Mouse (Mus musculus) CH12.LX (cell line): ENCODE results near the gene Grin2c. TPM values are rescaled to one million over a fixed set of nuclear protein-coding genes. Genes with fewer than 3 reads are reported as not detected.

Source experiments
- DNase-seq: peaks from one replicate; pipeline ENCODE4 v3.0.0-alpha.2; 2013; ENCODE audit errors: extremely low read depth
- H3K27ac ChIP-seq: 2 replicates; pipeline ENCODE4 v1.5.1; 2012; ENCODE audit warnings: low read depth, mild to moderate bottlenecking, control low read depth, moderate library complexity; ENCODE audit not compliant: insufficient read depth
- H3K27me3 ChIP-seq: replicated peaks from 2 replicates; pipeline ENCODE3; 2012; ENCODE audit warnings: inconsistent platforms
- H3K36me3 ChIP-seq, 2 experiments: replicated peaks in 1 of 2; 2 replicates each; pipeline versions ENCODE3 to v1.6.1; 2012; ENCODE audit warnings: inconsistent platforms in 1 of 2, low read length in 1 of 2, mild to moderate bottlenecking in 1 of 2, mixed read lengths in 1 of 2, moderate library complexity in 1 of 2; ENCODE audit not compliant: control insufficient read depth in 1 of 2, insufficient read depth in 1 of 2
- H3K4me1 ChIP-seq, 2 experiments: 2 replicates each; pipeline ENCODE4 v1.6.1; 2012; ENCODE audit warnings: inconsistent platforms in 1 of 2, moderate library complexity in 1 of 2; ENCODE audit not compliant: insufficient read depth in 2 of 2, control insufficient read depth in 1 of 2
- H3K4me2 ChIP-seq: 2 replicates; pipeline ENCODE4 v1.6.1; 2012; ENCODE audit warnings: low read depth, mild to moderate bottlenecking, control low read depth; ENCODE audit not compliant: poor library complexity, insufficient read depth, severe bottlenecking
- H3K4me3 ChIP-seq, 3 experiments: fragments of 150-350 bp in 1 of 3; sonication (generic) in 1 of 3; replicated peaks in 1 of 3; 2 replicates each; pipeline versions ENCODE3 to v1.5.1; 2011 to 2012; ENCODE audit warnings: low read depth in 2 of 3, low read length in 2 of 3, mild to moderate bottlenecking in 2 of 3, moderate library complexity in 2 of 3, control low read depth in 1 of 3, improper control_type of control experiment in 1 of 3, inconsistent platforms in 1 of 3, mixed read lengths in 1 of 3; ENCODE audit not compliant: poor library complexity in 1 of 3
- H3K79me2 ChIP-seq: replicated peaks from 2 replicates; pipeline ENCODE4 v1.6.1; 2012; ENCODE audit warnings: mild to moderate bottlenecking, moderate library complexity; ENCODE audit not compliant: control insufficient read depth, poor library complexity, insufficient read depth, severe bottlenecking; ENCODE audit errors: extremely low read depth
- H3K9ac ChIP-seq: 2 replicates; pipeline ENCODE4 v1.6.1; 2012; ENCODE audit warnings: low read depth, mild to moderate bottlenecking, control low read depth, moderate library complexity; ENCODE audit not compliant: insufficient read depth
- H3K9me3 ChIP-seq: replicated peaks from 2 replicates; pipeline ENCODE3; 2012; ENCODE audit warnings: low read length, inconsistent platforms, mixed read lengths
- BHLHE40 ChIP-seq: IDR thresholded peaks from 2 replicates; pipeline ENCODE4 v1.6.1; 2011; ENCODE audit warnings: mild to moderate bottlenecking, low read depth, low read length, improper control_type of control experiment
- CHD1 ChIP-seq: IDR thresholded peaks from 2 replicates; pipeline ENCODE4 v1.6.1; 2012; ENCODE audit warnings: low read depth, low read length, improper control_type of control experiment, inconsistent platforms
- CHD2 ChIP-seq: IDR thresholded peaks from 2 replicates; pipeline ENCODE4 v1.6.1; 2011; ENCODE audit warnings: low read length, improper control_type of control experiment
- E2F4 ChIP-seq: IDR thresholded peaks from 2 replicates; pipeline ENCODE4 v1.6.1; 2011; ENCODE audit warnings: low read depth, low read length, improper control_type of control experiment; ENCODE audit not compliant: insufficient replicate concordance
- EP300 ChIP-seq: IDR thresholded peaks from 2 replicates; pipeline ENCODE4 v1.6.1; 2011; ENCODE audit warnings: low read length, improper control_type of control experiment
- IRF4 ChIP-seq: IDR thresholded peaks from 2 replicates; pipeline ENCODE4 v1.6.1; 2014; ENCODE audit warnings: low read depth, mild to moderate bottlenecking, inconsistent platforms, low read length, improper control_type of control experiment
- JUND ChIP-seq: conservative IDR thresholded peaks from 2 replicates; pipeline ENCODE4 v1.6.1; 2011; ENCODE audit warnings: low read depth, low read length, improper control_type of control experiment
- MAX ChIP-seq: IDR thresholded peaks from 2 replicates; pipeline ENCODE4 v1.6.1; 2011; ENCODE audit warnings: low read length, improper control_type of control experiment
- MAZ ChIP-seq: IDR thresholded peaks from 2 replicates; pipeline ENCODE4 v1.6.1; 2012; ENCODE audit warnings: low read depth, mild to moderate bottlenecking, inconsistent platforms, low read length, improper control_type of control experiment, moderate library complexity
- MEF2A ChIP-seq: IDR thresholded peaks from 2 replicates; pipeline ENCODE4 v1.6.1; 2014; ENCODE audit warnings: low read depth, mild to moderate bottlenecking, inconsistent platforms, low read length, improper control_type of control experiment, borderline replicate concordance
- MYC ChIP-seq: IDR thresholded peaks from 2 replicates; pipeline ENCODE4 v1.6.1; 2011; ENCODE audit warnings: low read depth, mild to moderate bottlenecking, improper control_type of control experiment, low read length
- NELFE ChIP-seq: IDR thresholded peaks from 2 replicates; pipeline ENCODE4 v1.6.1; 2011; ENCODE audit warnings: low read depth, low read length, improper control_type of control experiment
- NRF1 ChIP-seq: IDR thresholded peaks from 2 replicates; pipeline ENCODE4 v1.6.1; 2014; ENCODE audit warnings: low read depth, mild to moderate bottlenecking, inconsistent platforms, low read length, improper control_type of control experiment, moderate library complexity
- PAX5 ChIP-seq: IDR thresholded peaks from 2 replicates; pipeline ENCODE4 v1.6.1; 2012; ENCODE audit warnings: low read length, inconsistent platforms, mixed read lengths
- POLR2A ChIP-seq: IDR thresholded peaks from 2 replicates; pipeline ENCODE4 v1.6.1; 2011; ENCODE audit warnings: low read depth, mild to moderate bottlenecking, improper control_type of control experiment, low read length
- POLR2AphosphoS2 ChIP-seq: IDR thresholded peaks from 2 replicates; pipeline ENCODE4 v1.6.1; 2011; ENCODE audit warnings: low read depth, low read length, improper control_type of control experiment
- RAD21 ChIP-seq: IDR thresholded peaks from 2 replicates; pipeline ENCODE4 v1.6.1; 2011; ENCODE audit warnings: low read depth, mild to moderate bottlenecking, low read length, improper control_type of control experiment, moderate library complexity
- RCOR1 ChIP-seq: conservative IDR thresholded peaks from 2 replicates; pipeline ENCODE4 v1.6.1; 2012; ENCODE audit warnings: low read depth, mild to moderate bottlenecking, inconsistent platforms, low read length, improper control_type of control experiment
- SIN3A ChIP-seq: IDR thresholded peaks from 2 replicates; pipeline ENCODE4 v1.6.1; 2012; ENCODE audit warnings: low read length, improper control_type of control experiment, inconsistent platforms
- ZC3H11A ChIP-seq: IDR thresholded peaks from 2 replicates; pipeline ENCODE4 v1.6.1; 2012; ENCODE audit warnings: low read depth, mild to moderate bottlenecking, inconsistent platforms, low read length, improper control_type of control experiment
- dilution Hi-C: fragments of 300-500 bp; cut with MboI; formaldehyde crosslinking; loops from 2 replicates; pipeline ENCODE4 v1.14.3; 2020; ENCODE audit warnings: low sequenced_read_pairs; ENCODE audit not compliant: extremely low pct_unique_long_range_greater_than_20kb, extremely low pct_ligation_motif_present
- in situ Hi-C: fragments of 300-500 bp; cut with MboI; formaldehyde crosslinking; loops from 3 replicates; pipeline ENCODE4 v1.14.3; 2019; ENCODE audit warnings: low sequenced_read_pairs, low pct_ligation_motif_present, low pct_unique_long_range_greater_than_20kb, mixed read lengths
- polyA plus RNA-seq: library from polyadenylated mRNA; unstranded; fragments of >175 nt; gene quantifications from 2 replicates; pipeline ENCODE4 v1.2.1, GENCODE M21; 2012; ENCODE audit warnings: low read depth; ENCODE audit not compliant: insufficient read length
- total RNA-seq, 2 experiments: library from RNA; depleted of rRNA; stranded (reverse); fragments of 300-350 nt in 1 of 2; fragments of >200 nt in 1 of 2; gene quantifications; 2 replicates each; pipeline ENCODE4 v1.2.3; 2012 to 2014

Gene Grin2c
- total and polyA plus RNA-seq, 3 experiments, result 0.04 TPM; not detected in 2

DNA sequence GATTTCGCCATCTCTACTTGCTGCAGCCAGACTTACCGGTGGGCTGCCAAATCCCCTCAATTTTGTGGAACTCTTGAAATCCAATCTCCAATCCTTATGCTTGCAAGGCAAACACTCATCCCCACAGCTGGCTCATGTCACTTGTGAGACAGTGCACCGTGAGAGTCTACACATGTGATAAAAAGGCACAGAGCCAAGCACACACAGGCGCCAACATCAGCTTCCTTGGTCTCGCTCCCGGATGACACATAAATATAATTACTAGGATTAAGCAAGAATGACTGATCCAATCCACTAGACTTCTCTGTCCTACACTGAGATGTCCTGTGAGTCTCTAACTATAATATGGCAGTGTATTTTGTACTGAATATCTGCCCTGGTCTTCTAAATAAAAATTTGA is 23.9 kb upstream of the Grin2c start:
- TF ChIP-seq NRF1, result no peak
- no peak for TF ChIP-seq RCOR1
- no peak for TF ChIP-seq CHD1
- TF ChIP-seq POLR2A, result no peak
- Histone ChIP-seq H3K27me3 (peaks cover 42% of the 10 kb centered on the region), H3K4me2 (no peak overlapping the region), H3K36me3 (no peaks in the 10 kb centered on the region), H3K9me3 (peaks cover 6% of the 10 kb centered on the region), H3K79me2 (no peaks in the 10 kb centered on the region), H3K4me1 (no peaks in the 10 kb centered on the region), H3K9ac (no peak overlapping the region), H3K27ac (no peak overlapping the region), H3K4me3 (no peak overlapping the region)
- dilution Hi-C loops (no loop called here), in situ Hi-C loops (no loop called here)
- no peak for DNase-seq

DNA sequence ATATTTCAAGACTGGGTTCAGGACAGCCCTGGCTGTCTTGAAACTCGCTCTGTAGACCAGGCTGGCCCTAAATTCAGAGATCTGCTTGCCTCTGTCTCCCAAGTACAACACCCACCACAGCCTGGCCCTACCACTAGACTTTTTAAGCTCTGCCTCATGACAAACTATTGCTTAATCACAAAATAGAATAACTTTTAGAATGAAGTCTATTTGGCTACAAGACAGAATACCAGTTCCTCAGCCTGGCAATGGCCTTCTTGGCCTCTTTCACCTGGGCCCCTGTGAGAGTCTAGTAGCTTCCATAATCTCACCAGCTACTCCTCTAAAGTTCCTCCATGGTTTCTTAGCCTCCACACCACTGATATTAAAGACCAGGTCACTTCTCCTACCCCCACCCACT is 23.3 kb upstream of the Grin2c start:
- TF ChIP-seq MEF2A (no peak), E2F4 (no peak), IRF4 (no peak), MAX (no peak), NELFE (no peak), RCOR1 (no peak)
- no peaks in the 10 kb centered on the region for H3K36me3 ChIP-seq
- H3K4me1 ChIP-seq, result no peaks in the 10 kb centered on the region
- no peaks in the 10 kb centered on the region for H3K79me2 ChIP-seq
- peaks cover 6% of the 10 kb centered on the region for H3K9me3 ChIP-seq
- in situ Hi-C loops, result no loop called here
- H3K9ac ChIP-seq, result no peak overlapping the region
- H3K4me3 ChIP-seq, result no peak overlapping the region
- dilution Hi-C loops, result no loop called here
- peaks cover 36% of the 10 kb centered on the region for H3K27me3 ChIP-seq
- no peak overlapping the region for H3K4me2 ChIP-seq
- H3K27ac ChIP-seq, result no peak overlapping the region
- no peak for DNase-seq

DNA sequence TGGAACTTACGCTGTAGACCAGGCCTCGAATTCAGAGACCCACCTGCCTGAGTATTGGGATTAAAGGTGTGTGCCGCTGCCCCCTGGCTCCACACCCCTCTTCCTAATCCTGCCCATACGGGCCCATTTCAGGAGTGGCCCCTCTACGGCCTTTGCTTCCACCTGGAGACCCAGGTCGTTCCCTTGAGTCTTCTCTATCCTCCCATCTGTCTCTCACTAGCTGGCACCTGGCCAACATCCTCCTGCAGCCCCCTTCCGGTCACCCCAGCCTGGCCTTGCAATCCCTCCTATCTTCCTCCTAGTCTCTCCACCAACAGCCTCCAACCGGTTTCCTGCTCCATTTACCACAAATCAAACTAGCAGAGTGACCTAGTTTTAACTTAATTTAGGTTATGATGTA is 22.8 kb upstream of the Grin2c start:
- H3K4me1 ChIP-seq, result no peaks in the 10 kb centered on the region
- no peaks in the 10 kb centered on the region for H3K36me3 ChIP-seq
- dilution Hi-C loops (no loop called here), in situ Hi-C loops (no loop called here)
- H3K9me3 ChIP-seq, result peaks cover 6% of the 10 kb centered on the region
- H3K4me2 ChIP-seq, result no peak overlapping the region
- no peak for DNase-seq
- H3K4me3 ChIP-seq, result no peak overlapping the region
- peaks cover 34% of the 10 kb centered on the region for H3K27me3 ChIP-seq
- H3K79me2 ChIP-seq, result no peaks in the 10 kb centered on the region
- no peak overlapping the region for H3K27ac ChIP-seq
- H3K9ac ChIP-seq, result no peak overlapping the region
- TF ChIP-seq ZC3H11A (no peak), SIN3A (no peak), IRF4 (no peak), PAX5 (no peak), MAZ (no peak), EP300 (no peak), JUND (no peak), MYC (no peak), BHLHE40 (no peak), MAX (no peak), RAD21 (no peak), CHD2 (no peak), POLR2AphosphoS2 (no peak)
